Mouse (Mus musculus): ENCODE measurements around the gene Adam12. TPM values are rescaled to one million over a fixed set of nuclear protein-coding genes. Genes with fewer than 3 reads are reported as not detected.

Gene Adam12
- polyA plus RNA-seq, 1 experiment: 0.58 TPM

GRCm38 (mm10) chr7:134144111-134144510 lies 87.8 kb downstream of the Adam12 start:
- no peak for DNase-seq (ENCODE audit: low read depth in 1 of 2, low spot score in 2 of 2)
- Histone ChIP-seq H3K27ac (ENCODE audit: insufficient read depth, low read length) (no peak overlapping the region), H3K4me3 (ENCODE audit: extremely low read depth, insufficient read depth, insufficient read length) (no peak overlapping the region), H3K36me3 (ENCODE audit: control insufficient read depth, insufficient read depth, low read length) (no peaks in the 10 kb centered on the region), H3K4me1 (ENCODE audit: control insufficient read depth, insufficient read depth, insufficient read length) (no peaks in the 10 kb centered on the region), H3K27me3 (ENCODE audit: control insufficient read depth, insufficient read depth, low read length) (no peaks in the 10 kb centered on the region)
- WGBS: 88% methylated on average over 9 of the region's 9 CpGs
- TF ChIP-seq POLR2A (IDR thresholded peaks at IDR 0.05; ENCODE audit: low read depth, low read length) (no peak), CTCF (IDR thresholded peaks at IDR 0.05; ENCODE audit: extremely low read depth, insufficient read depth, insufficient read length, insufficient replicate concordance) (no peak)

GRCm38 (mm10) chr7:134139291-134139949 lies 92.5 kb downstream of the Adam12 start:
- TF ChIP-seq POLR2A (IDR thresholded peaks at IDR 0.05; ENCODE audit: low read depth, low read length): no peak
- no peak for TF ChIP-seq CTCF (IDR thresholded peaks at IDR 0.05; ENCODE audit: extremely low read depth, insufficient read depth, insufficient read length, insufficient replicate concordance)
- DNase-seq (ENCODE audit: low read depth in 1 of 2, low spot score in 2 of 2): no peak
- Histone ChIP-seq H3K4me3 (ENCODE audit: extremely low read depth, insufficient read depth, insufficient read length) (no peak overlapping the region), H3K27me3 (ENCODE audit: control insufficient read depth, insufficient read depth, low read length) (no peaks in the 10 kb centered on the region), H3K36me3 (ENCODE audit: control insufficient read depth, insufficient read depth, low read length) (no peaks in the 10 kb centered on the region), H3K4me1 (ENCODE audit: control insufficient read depth, insufficient read depth, insufficient read length) (no peaks in the 10 kb centered on the region), H3K27ac (ENCODE audit: insufficient read depth, low read length) (no peak overlapping the region)
- 88% methylated on average over 4 of the region's 4 CpGs for WGBS

- H3K4me3 ChIP-seq (ENCODE audit: extremely low read depth, insufficient read depth, insufficient read length): no peak overlapping the region
- H3K27me3 ChIP-seq (ENCODE audit: control insufficient read depth, insufficient read depth, low read length): no peaks in the 10 kb centered on the region
- DNase-seq (ENCODE audit: low read depth in 1 of 2, low spot score in 2 of 2): no peak
- no peak overlapping the region for H3K27ac ChIP-seq (ENCODE audit: insufficient read depth, low read length)
- no peaks in the 10 kb centered on the region for H3K4me1 ChIP-seq (ENCODE audit: control insufficient read depth, insufficient read depth, insufficient read length)
- 78% methylated on average over 2 of the region's 2 CpGs for WGBS
- no peaks in the 10 kb centered on the region for H3K36me3 ChIP-seq (ENCODE audit: control insufficient read depth, insufficient read depth, low read length)
- TF ChIP-seq POLR2A (IDR thresholded peaks at IDR 0.05; ENCODE audit: low read depth, low read length): no peak
- no peak for TF ChIP-seq CTCF (IDR thresholded peaks at IDR 0.05; ENCODE audit: extremely low read depth, insufficient read depth, insufficient read length, insufficient replicate concordance)
These were observed 99.6 kb downstream of the Adam12 start for GRCm38 (mm10) chr7:134132323-134132722.

- 78% methylated on average over 5 of the region's 5 CpGs for WGBS
- H3K27ac ChIP-seq (ENCODE audit: insufficient read depth, low read length): no peak overlapping the region
- DNase-seq (ENCODE audit: low read depth in 1 of 2, low spot score in 2 of 2): no peak
- TF ChIP-seq POLR2A (IDR thresholded peaks at IDR 0.05; ENCODE audit: low read depth, low read length) (no peak), CTCF (IDR thresholded peaks at IDR 0.05; ENCODE audit: extremely low read depth, insufficient read depth, insufficient read length, insufficient replicate concordance) (no peak)
- H3K4me3 ChIP-seq (ENCODE audit: extremely low read depth, insufficient read depth, insufficient read length): no peak overlapping the region
- H3K4me1 ChIP-seq (ENCODE audit: control insufficient read depth, insufficient read depth, insufficient read length): no peaks in the 10 kb centered on the region
- no peaks in the 10 kb centered on the region for H3K27me3 ChIP-seq (ENCODE audit: control insufficient read depth, insufficient read depth, low read length)
- H3K36me3 ChIP-seq (ENCODE audit: control insufficient read depth, insufficient read depth, low read length): no peaks in the 10 kb centered on the region
These were observed 103.8 kb downstream of the Adam12 start for GRCm38 (mm10) chr7:134128087-134128522.

- Histone ChIP-seq H3K27me3 (ENCODE audit: control insufficient read depth, insufficient read depth, low read length) (no peaks in the 10 kb centered on the region), H3K36me3 (ENCODE audit: control insufficient read depth, insufficient read depth, low read length) (no peaks in the 10 kb centered on the region), H3K4me3 (ENCODE audit: extremely low read depth, insufficient read depth, insufficient read length) (no peak overlapping the region), H3K27ac (ENCODE audit: insufficient read depth, low read length) (no peak overlapping the region), H3K4me1 (ENCODE audit: control insufficient read depth, insufficient read depth, insufficient read length) (no peaks in the 10 kb centered on the region)
- DNase-seq (ENCODE audit: low read depth in 1 of 2, low spot score in 2 of 2): no peak
- WGBS: 76% methylated on average over 2 of the region's 2 CpGs
- TF ChIP-seq POLR2A (IDR thresholded peaks at IDR 0.05; ENCODE audit: low read depth, low read length): no peak
- TF ChIP-seq CTCF (IDR thresholded peaks at IDR 0.05; ENCODE audit: extremely low read depth, insufficient read depth, insufficient read length, insufficient replicate concordance): no peak
These were observed 110.5 kb downstream of the Adam12 start for GRCm38 (mm10) chr7:134121397-134121796.

- Histone ChIP-seq H3K4me1 (ENCODE audit: control insufficient read depth, insufficient read depth, insufficient read length) (no peaks in the 10 kb centered on the region; the same call in 1 of the 2 replicates), H3K4me3 (ENCODE audit: extremely low read depth, insufficient read depth, insufficient read length) (no peak overlapping the region), H3K27me3 (ENCODE audit: control insufficient read depth, insufficient read depth, low read length) (no peaks in the 10 kb centered on the region), H3K36me3 (ENCODE audit: control insufficient read depth, insufficient read depth, low read length) (no peaks in the 10 kb centered on the region), H3K27ac (ENCODE audit: insufficient read depth, low read length) (no peak overlapping the region)
- TF ChIP-seq CTCF (IDR thresholded peaks at IDR 0.05; ENCODE audit: extremely low read depth, insufficient read depth, insufficient read length, insufficient replicate concordance) (no peak), POLR2A (IDR thresholded peaks at IDR 0.05; ENCODE audit: low read depth, low read length) (no peak)
- DNase-seq (ENCODE audit: low read depth in 1 of 2, low spot score in 2 of 2): peak in 1 of 2 experiments; percentile 3
- WGBS: 92% methylated on average over 8 of the region's 8 CpGs
These were observed 116.5 kb downstream of the Adam12 start for GRCm38 (mm10) chr7:134115438-134115837.

All from spleen, adult 2 months (tissue).